Mouse (Mus musculus) hindbrain, embryonic 12.5 days (tissue): ENCODE data around the gene Tsc22d2. TPM values are rescaled to one million over a fixed set of nuclear protein-coding genes. Genes with fewer than 3 reads are reported as not detected.
"Not testable (repeated sequence)": the region's sequence is repeated elsewhere in the genome, so short reads cannot be mapped to it uniquely, and the experiment has no call there.

Experiments used
- ATAC-seq: fragments of 200-750 bp; cut with Nextera tagmentation; 2 replicates; pipeline ENCODE4 v1.8.0; 2017; ENCODE audit warnings: moderate TSS enrichment; ENCODE audit not compliant: low FRiP score
- H3K27ac ChIP-seq: fragments of 300-500 bp; sonication (generic); 2 replicates; pipeline ENCODE4 v1.5.1; 2016; ENCODE audit warnings: mild to moderate bottlenecking
- H3K27me3 ChIP-seq: fragments of 300-500 bp; sonication (generic); 2 replicates; pipeline ENCODE4 v1.6.1; 2016; ENCODE audit warnings: mild to moderate bottlenecking
- H3K36me3 ChIP-seq: fragments of 300-500 bp; sonication (generic); 2 replicates; pipeline ENCODE4 v1.6.1; 2016; ENCODE audit warnings: mild to moderate bottlenecking
- H3K4me1 ChIP-seq: fragments of 300-500 bp; sonication (generic); 2 replicates; pipeline ENCODE4 v1.6.1; 2016
- H3K4me2 ChIP-seq: fragments of 300-500 bp; sonication (generic); replicated peaks from 2 replicates; pipeline ENCODE4 v1.6.1; 2016; ENCODE audit warnings: mild to moderate bottlenecking
- H3K4me3 ChIP-seq: fragments of 300-500 bp; sonication (generic); 2 replicates; pipeline ENCODE4 v1.5.1; 2016; ENCODE audit warnings: mild to moderate bottlenecking
- H3K9ac ChIP-seq: fragments of 300-500 bp; sonication (generic); 2 replicates; pipeline ENCODE4 v1.6.1; 2016; ENCODE audit warnings: mild to moderate bottlenecking, moderate library complexity
- H3K9me3 ChIP-seq: fragments of 300-500 bp; sonication (generic); replicated peaks from 2 replicates; pipeline ENCODE4 v1.6.1; 2016; ENCODE audit warnings: mild to moderate bottlenecking
- WGBS: fragments of 180-500 bp; shearing (Covaris S2); methylation state at CpG from one replicate; pipeline ENCODE4 v1.1.7; 2016; 5-methylcytosine and 5-hydroxymethylcytosine counted together
- polyA plus RNA-seq: library from polyadenylated mRNA; unstranded; fragments of >200 nt; fragmentation: Nextera tagmentation; extraction: Ambion mirVana; gene quantifications from 2 replicates; pipeline ENCODE4 v1.2.1, GENCODE M21; 2016

Gene Tsc22d2
- polyA plus RNA-seq, 1 experiment from 2014 or later = 17.0 TPM

DNA sequence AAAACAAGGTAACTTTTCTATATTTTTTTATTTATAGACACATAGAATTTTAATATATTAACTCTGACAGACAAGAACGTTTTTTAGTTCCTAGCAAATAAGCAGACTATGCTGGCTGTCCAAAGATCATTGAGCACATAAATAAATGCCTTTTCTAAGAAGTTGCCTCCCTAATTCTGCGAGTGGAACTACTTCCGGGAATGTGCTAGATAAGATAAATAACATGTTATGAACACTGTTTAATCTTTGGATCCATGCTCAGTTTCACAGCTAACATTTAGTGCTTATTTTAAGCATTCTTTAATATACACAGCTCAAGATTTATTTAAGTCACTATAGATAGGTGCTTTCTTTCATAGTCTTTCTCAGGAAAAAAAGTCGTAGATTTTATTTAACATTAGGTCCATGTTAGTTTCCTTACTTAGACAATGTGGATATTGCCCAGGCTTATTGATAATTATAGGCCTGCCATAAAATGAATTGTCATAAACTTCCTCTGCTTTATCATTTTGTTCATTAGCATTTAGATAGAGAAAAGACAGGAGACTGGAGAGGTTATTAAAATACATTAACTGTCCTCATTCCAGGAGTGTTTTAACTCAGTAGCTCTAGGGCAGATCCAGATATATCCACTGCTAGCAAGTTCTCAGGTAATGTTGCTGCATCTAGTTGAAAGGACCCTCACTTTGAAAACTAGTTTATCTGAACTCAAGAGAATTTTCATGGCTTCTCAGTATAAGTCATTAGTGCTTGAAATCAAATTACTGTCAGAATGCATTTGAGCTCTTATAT lies 40.1 kb downstream of the Tsc22d2 start:
- no peak overlapping the region for H3K4me2 ChIP-seq
- no peak for ATAC-seq
- no peaks in the 10 kb centered on the region for H3K4me1 ChIP-seq
- H3K4me3 ChIP-seq = no peak overlapping the region
- no peaks in the 10 kb centered on the region for H3K27me3 ChIP-seq
- no peaks in the 10 kb centered on the region for H3K9me3 ChIP-seq
- 86% methylated on average over 4 of the region's 4 CpGs for WGBS
- H3K27ac ChIP-seq = no peak overlapping the region
- H3K36me3 ChIP-seq = no peaks in the 10 kb centered on the region
- no peak overlapping the region for H3K9ac ChIP-seq

- ATAC-seq = no peak
- Histone ChIP-seq H3K9me3 (no peaks in the 10 kb centered on the region), H3K4me3 (no peak overlapping the region), H3K4me2 (no peak overlapping the region), H3K9ac (no peak overlapping the region), H3K4me1 (no peaks in the 10 kb centered on the region), H3K36me3 (peaks cover 3% of the 10 kb centered on the region), H3K27me3 (no peaks in the 10 kb centered on the region), H3K27ac (no peak overlapping the region)
- 83% methylated on average over 3 of the region's 3 CpGs for WGBS
Measured at GRCm38 (mm10) chr3:58455255-58455654, 40.7 kb downstream of the Tsc22d2 start.

DNA sequence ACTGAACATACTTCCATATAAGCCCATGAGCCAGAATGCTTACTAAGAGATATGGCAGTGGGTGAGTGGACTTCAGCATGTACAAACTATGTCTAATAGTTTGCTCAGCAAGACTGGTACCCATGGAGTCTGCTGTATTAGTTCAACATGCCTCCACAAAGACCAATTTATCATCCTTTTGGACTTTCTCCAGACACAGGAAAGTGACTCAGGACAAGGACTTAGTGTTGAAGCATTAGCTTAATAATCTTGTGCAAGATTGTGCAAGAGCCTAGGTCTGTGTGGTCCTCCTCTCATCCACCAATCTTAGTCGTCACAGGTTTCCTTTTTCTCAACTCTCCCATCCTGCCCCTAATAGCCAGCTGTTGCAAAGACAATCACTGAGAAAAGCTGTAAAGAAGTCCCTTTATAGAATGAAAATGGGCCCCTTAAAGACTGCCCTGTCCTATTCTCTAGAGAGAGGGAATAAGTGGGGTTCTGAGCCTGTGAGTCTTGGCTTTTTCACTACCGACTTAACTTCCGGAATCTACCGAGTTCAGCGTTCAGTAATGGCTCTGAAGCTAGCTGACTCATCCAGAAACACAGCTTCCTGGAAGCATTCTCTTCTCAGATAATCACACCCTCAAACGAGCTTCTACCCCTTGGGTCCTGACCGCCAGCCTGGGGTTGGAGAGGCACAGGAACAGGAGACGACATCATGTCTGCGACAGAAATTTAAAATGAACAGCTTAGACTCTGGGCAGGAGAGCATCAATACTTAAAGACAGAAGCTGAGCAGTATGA lies 55.3 kb downstream of the Tsc22d2 start:
- Histone ChIP-seq H3K27me3 (no peaks in the 10 kb centered on the region), H3K4me2 (no peak overlapping the region), H3K27ac (no peak overlapping the region), H3K4me1 (no peaks in the 10 kb centered on the region), H3K9ac (no peak overlapping the region), H3K4me3 (no peak overlapping the region), H3K36me3 (no peaks in the 10 kb centered on the region), H3K9me3 (no peaks in the 10 kb centered on the region)
- WGBS = 84% methylated on average over 9 of the region's 9 CpGs
- no peak for ATAC-seq

DNA sequence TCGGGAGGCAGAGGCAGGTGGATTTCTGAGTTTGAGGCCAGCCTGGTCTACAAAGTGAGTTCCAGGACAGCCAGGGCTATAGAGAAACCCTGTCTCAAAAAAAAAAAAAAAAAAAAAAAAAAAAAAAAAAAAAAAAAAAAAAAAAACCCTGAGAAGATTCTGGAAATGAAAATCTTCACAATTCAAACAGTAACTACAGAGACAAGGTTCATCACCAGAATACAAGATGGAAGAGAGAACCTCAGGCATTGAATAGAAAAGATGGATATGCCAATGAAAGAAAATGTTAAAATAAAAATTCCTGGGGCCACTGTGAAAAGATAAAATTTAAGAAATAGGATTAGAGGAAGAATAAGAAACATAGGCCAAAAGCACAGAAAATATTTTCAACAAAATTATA lies 60.8 kb downstream of the Tsc22d2 start:
- H3K27ac ChIP-seq, H3K4me1 ChIP-seq, H3K9me3 ChIP-seq, H3K4me3 ChIP-seq, H3K27me3 ChIP-seq, H3K36me3 ChIP-seq, H3K4me2 ChIP-seq, ATAC-seq, H3K9ac ChIP-seq: not testable (repeated sequence)
- WGBS = 92% methylated on average over 1 of the region's 1 CpGs

DNA sequence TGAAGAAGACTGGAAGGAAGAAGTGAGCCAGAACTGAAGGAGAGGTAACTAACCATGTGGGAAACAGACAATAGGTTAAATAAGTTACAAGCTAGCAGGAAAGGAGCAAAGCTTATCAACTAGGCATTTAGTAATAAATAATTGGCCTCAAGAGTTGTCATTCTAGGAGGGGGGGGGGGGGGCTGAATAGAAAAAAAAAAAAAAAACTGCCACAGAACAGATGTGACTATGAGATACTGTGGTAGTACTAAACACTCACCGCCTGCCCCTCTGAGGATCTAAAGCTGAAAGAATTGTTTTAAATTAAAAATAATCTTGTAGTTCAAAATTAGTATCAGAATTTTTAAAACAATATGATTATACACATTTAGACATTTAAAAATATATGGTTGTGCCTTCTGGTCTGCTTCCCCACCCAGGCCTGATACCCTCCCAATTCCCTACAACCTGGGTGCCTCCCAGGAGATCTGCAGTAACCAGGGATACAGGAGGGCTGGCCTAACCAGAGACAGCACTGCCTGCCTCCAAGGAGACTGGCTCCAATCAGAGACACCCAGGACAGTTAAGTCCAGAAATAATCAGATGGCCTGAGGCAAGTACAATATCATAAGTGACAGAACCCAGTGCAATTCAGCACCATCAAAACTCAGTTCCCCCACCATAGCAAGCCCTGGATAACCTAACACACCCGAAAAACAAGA lies 64.4 kb downstream of the Tsc22d2 start:
- H3K4me3 ChIP-seq = no peak overlapping the region
- no peaks in the 10 kb centered on the region for H3K36me3 ChIP-seq
- H3K27me3 ChIP-seq = no peaks in the 10 kb centered on the region
- whole genome bisulfite sequencing = 90% methylated on average over 2 of the region's 2 CpGs
- no peak for ATAC-seq
- no peak overlapping the region for H3K27ac ChIP-seq
- no peak overlapping the region for H3K9ac ChIP-seq
- H3K4me1 ChIP-seq = no peaks in the 10 kb centered on the region
- no peak overlapping the region for H3K4me2 ChIP-seq
- H3K9me3 ChIP-seq = no peaks in the 10 kb centered on the region

DNA sequence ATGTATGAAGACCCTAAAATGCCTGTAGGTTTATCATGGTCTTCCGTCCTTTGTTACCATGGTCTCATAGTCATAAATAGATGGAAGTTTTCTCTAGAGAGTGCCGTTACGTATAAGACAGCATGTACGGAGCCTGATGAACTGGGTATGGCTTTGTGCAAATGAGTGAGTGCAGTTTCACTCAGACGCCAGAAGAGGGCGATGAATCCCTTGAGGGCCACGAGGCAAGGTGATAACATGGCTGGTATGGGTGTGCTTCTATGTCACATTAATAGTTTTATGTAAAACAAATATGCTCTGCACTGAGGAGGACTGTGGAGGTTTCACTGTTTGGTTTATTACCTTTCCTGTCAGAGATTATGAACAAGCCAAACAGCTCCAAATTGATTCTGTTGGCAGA lies 71.4 kb downstream of the Tsc22d2 start:
- Histone ChIP-seq H3K4me1 (no peaks in the 10 kb centered on the region), H3K36me3 (no peaks in the 10 kb centered on the region), H3K27me3 (no peaks in the 10 kb centered on the region), H3K4me2 (no peak overlapping the region), H3K9me3 (no peaks in the 10 kb centered on the region), H3K27ac (no peak overlapping the region), H3K9ac (no peak overlapping the region), H3K4me3 (no peak overlapping the region)
- no peak for ATAC-seq
- WGBS = 75% methylated on average over 7 of the region's 7 CpGs

DNA sequence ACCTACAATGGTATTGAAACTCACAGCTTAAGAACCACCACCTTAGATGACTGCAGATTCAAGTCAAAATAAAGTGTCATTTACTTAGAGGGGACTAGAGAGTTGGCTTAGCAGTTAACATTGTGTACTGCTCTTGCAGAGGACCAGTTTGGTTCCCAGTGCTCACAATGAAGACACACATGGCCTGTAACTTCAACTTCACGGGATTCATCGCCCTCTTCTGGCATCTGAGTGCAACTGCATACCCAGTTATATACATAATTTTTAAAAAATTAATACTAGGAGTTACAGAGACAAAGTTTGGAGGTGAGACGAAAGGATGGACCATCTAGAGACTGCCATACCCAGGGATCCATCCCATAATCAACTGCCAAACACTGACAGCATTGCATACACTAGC lies 72.6 kb downstream of the Tsc22d2 start:
- ATAC-seq = no peak
- H3K4me2 ChIP-seq = no peak overlapping the region

GRCm38 (mm10) chr3:58487999-58488775 lies 73.7 kb downstream of the Tsc22d2 start:
- Histone ChIP-seq H3K4me2 (no peak overlapping the region), H3K27me3 (no peaks in the 10 kb centered on the region), H3K36me3 (no peaks in the 10 kb centered on the region), H3K9ac (no peak overlapping the region), H3K4me1 (no peaks in the 10 kb centered on the region), H3K9me3 (no peaks in the 10 kb centered on the region), H3K4me3 (no peak overlapping the region), H3K27ac (no peak overlapping the region)
- ATAC-seq = no peak
- 81% methylated on average over 7 of the region's 8 CpGs for WGBS

More for the DNA sequence above, 72.6 kb downstream of the Tsc22d2 start:
- Histone ChIP-seq H3K9ac (no peak overlapping the region), H3K36me3 (no peaks in the 10 kb centered on the region), H3K27ac (no peak overlapping the region), H3K4me1 (no peaks in the 10 kb centered on the region), H3K27me3 (no peaks in the 10 kb centered on the region), H3K9me3 (no peaks in the 10 kb centered on the region), H3K4me3 (no peak overlapping the region)
- 71% methylated on average over 3 of the region's 3 CpGs for WGBS

DNA sequence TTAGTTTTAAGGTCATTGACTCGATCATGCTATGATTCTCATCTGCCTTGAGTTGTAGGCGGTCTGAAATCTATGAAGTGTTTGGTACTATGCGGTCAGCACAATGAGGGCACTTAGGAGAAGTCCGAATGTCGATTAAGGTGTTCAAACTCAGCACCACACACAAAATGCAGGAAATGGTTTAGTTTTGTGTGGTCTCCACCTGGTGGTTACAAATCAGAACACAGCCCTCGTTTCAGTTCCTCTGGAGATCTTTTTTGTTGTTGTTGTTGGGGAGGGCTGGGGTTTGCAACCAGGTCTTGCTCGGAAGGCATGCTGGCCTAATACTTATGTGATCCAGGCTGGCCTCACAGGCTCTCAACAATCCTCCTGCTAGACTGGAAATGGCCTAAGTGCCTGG lies 76.3 kb downstream of the Tsc22d2 start:
- no peak overlapping the region for H3K27ac ChIP-seq
- no peak overlapping the region for H3K9ac ChIP-seq
- no peaks in the 10 kb centered on the region for H3K36me3 ChIP-seq
- H3K9me3 ChIP-seq = no peaks in the 10 kb centered on the region
- H3K4me3 ChIP-seq = no peak overlapping the region
- WGBS = 74% methylated on average over 7 of the region's 7 CpGs
- H3K27me3 ChIP-seq = no peaks in the 10 kb centered on the region
- ATAC-seq = no peak
- H3K4me2 ChIP-seq = no peak overlapping the region
- H3K4me1 ChIP-seq = no peaks in the 10 kb centered on the region

GRCm38 (mm10) chr3:58493621-58494020 lies 79.1 kb downstream of the Tsc22d2 start:
- WGBS = 82% methylated on average over 4 of the region's 4 CpGs
- no peaks in the 10 kb centered on the region for H3K36me3 ChIP-seq
- H3K4me2 ChIP-seq = no peak overlapping the region
- no peak for ATAC-seq
- H3K27me3 ChIP-seq = no peaks in the 10 kb centered on the region
- H3K4me3 ChIP-seq = no peak overlapping the region
- H3K4me1 ChIP-seq = no peaks in the 10 kb centered on the region
- no peaks in the 10 kb centered on the region for H3K9me3 ChIP-seq
- H3K9ac ChIP-seq = no peak overlapping the region
- no peak overlapping the region for H3K27ac ChIP-seq

GRCm38 (mm10) chr3:58501961-58502360 lies 87.4 kb downstream of the Tsc22d2 start:
- Histone ChIP-seq H3K9ac (no peak overlapping the region), H3K4me1 (no peaks in the 10 kb centered on the region), H3K4me3 (no peak overlapping the region), H3K9me3 (no peaks in the 10 kb centered on the region), H3K27ac (no peak overlapping the region), H3K27me3 (no peaks in the 10 kb centered on the region), H3K4me2 (no peak overlapping the region), H3K36me3 (no peaks in the 10 kb centered on the region)
- 76% methylated on average over 2 of the region's 2 CpGs for WGBS
- no peak for ATAC-seq
